ENCODE assay signal across 8 mouse cellular contexts in the genomic region with DNA sequence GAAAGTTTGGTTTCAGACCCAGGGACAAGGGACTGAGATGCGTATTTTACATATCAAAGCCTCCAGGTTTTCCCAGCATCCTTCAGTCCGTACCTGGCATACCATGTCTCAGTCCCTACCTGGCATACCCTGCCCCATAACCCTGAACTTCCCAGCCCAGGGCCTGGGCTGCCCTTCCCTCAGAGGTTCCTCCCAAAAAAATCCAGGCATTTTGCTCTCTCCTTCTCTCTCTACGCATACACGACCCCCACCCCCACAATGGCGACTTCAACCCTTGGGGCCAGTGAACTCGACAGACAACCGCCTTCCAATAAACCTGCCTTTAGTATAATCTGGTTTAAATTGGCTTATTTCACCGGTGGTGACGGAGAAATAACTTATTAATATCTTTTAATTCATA. TPM values are rescaled to one million over a fixed set of nuclear protein-coding genes. Genes with fewer than 3 reads are reported as not detected.
DNase-seq lines count a peak whose midpoint lies in the region; ATAC-seq lines count a peak whose summit lies in the region.

No protein-coding gene starts in this region.

- peak overlapping the region; percentile 68; the same call in 1 of the 2 replicates for H3K9ac ChIP-seq in kidney, embryonic 16.5 days (replicated peaks; ENCODE audit: low read length)
- peak overlapping the region; percentile 82 for H3K9ac ChIP-seq in embryonic facial prominence, embryonic 13.5 days
- H3K9ac ChIP-seq in hindbrain, embryonic 15.5 days, result peak overlapping the region; percentile 72
- peak overlapping the region; percentile 80 for H3K9ac ChIP-seq in midbrain, embryonic 15.5 days

- 0 out of 2 replicates have a peak, but pooled peaks have one; percentile 28 for ATAC-seq in kidney, embryonic 16.5 days (ENCODE audit: low FRiP score, low TSS enrichment)
- ATAC-seq in embryonic facial prominence, embryonic 13.5 days (ENCODE audit: insufficient number of reproducible peaks, insufficient read depth, low FRiP score, low TSS enrichment, low read depth), result 0 out of 2 replicates have a peak, but pooled peaks have one; percentile 29
- ATAC-seq in hindbrain, embryonic 15.5 days (ENCODE audit: low FRiP score, low read depth), result peak; percentile 59
- peak; percentile 63 for ATAC-seq in midbrain, embryonic 15.5 days (replicated peaks)

- 48% methylated on average over 9 of the region's 9 CpGs for WGBS in kidney, embryonic 16.5 days
- WGBS in embryonic facial prominence, embryonic 13.5 days, result 35% methylated on average over 9 of the region's 9 CpGs
- WGBS in hindbrain, embryonic 15.5 days, result 38% methylated on average over 9 of the region's 9 CpGs
- 38% methylated on average over 9 of the region's 9 CpGs for WGBS in midbrain, embryonic 15.5 days

- H3K27me3 ChIP-seq in kidney, embryonic 16.5 days (ENCODE audit: insufficient read depth, low read length), result no peaks in the 10 kb centered on the region
- H3K27me3 ChIP-seq in embryonic facial prominence, embryonic 13.5 days, result no peaks in the 10 kb centered on the region
- no peaks in the 10 kb centered on the region for H3K27me3 ChIP-seq in hindbrain, embryonic 15.5 days
- no peaks in the 10 kb centered on the region for H3K27me3 ChIP-seq in midbrain, embryonic 15.5 days (replicated peaks)

- H3K36me3 ChIP-seq in kidney, embryonic 16.5 days (ENCODE audit: insufficient read depth, low read length), result peaks cover 12% of the 10 kb centered on the region
- H3K36me3 ChIP-seq in embryonic facial prominence, embryonic 13.5 days, result peaks cover 12% of the 10 kb centered on the region
- peaks cover 8% of the 10 kb centered on the region for H3K36me3 ChIP-seq in hindbrain, embryonic 15.5 days
- peaks cover 10% of the 10 kb centered on the region for H3K36me3 ChIP-seq in midbrain, embryonic 15.5 days (replicated peaks)

- peak overlapping the region; percentile 87 for H3K4me3 ChIP-seq in kidney, embryonic 16.5 days (ENCODE audit: low read length)
- H3K4me3 ChIP-seq in embryonic facial prominence, embryonic 13.5 days, result peak overlapping the region; percentile 66
- peak overlapping the region; percentile 76 for H3K4me3 ChIP-seq in hindbrain, embryonic 15.5 days
- H3K4me3 ChIP-seq in midbrain, embryonic 15.5 days, result peak overlapping the region; percentile 56

- H3K9me3 ChIP-seq in kidney, embryonic 16.5 days (ENCODE audit: low read length), result no peaks in the 10 kb centered on the region
- H3K9me3 ChIP-seq in embryonic facial prominence, embryonic 13.5 days, result no peaks in the 10 kb centered on the region
- H3K9me3 ChIP-seq in hindbrain, embryonic 15.5 days, result no peaks in the 10 kb centered on the region
- no peaks in the 10 kb centered on the region for H3K9me3 ChIP-seq in midbrain, embryonic 15.5 days

- peak overlapping the region; percentile 80 for H3K4me2 ChIP-seq in kidney, embryonic 16.5 days (replicated peaks; ENCODE audit: low read depth, low read length)
- H3K4me2 ChIP-seq in embryonic facial prominence, embryonic 13.5 days, result peak overlapping the region; percentile 71
- H3K4me2 ChIP-seq in hindbrain, embryonic 15.5 days, result peak overlapping the region; percentile 73
- peak overlapping the region; percentile 54 for H3K4me2 ChIP-seq in midbrain, embryonic 15.5 days

- DNase-seq in kidney, postnatal 25 days, result no peak
- no peak for DNase-seq in adrenal gland, postnatal 25 days
- no peak for DNase-seq in retina, postnatal 1 day
- no peak for DNase-seq in urinary bladder, adult 2 months (ENCODE audit: low spot score)

- no peak overlapping the region for H3K27ac ChIP-seq in kidney, embryonic 16.5 days (ENCODE audit: low read length)
- no peak overlapping the region for H3K27ac ChIP-seq in embryonic facial prominence, embryonic 13.5 days
- H3K27ac ChIP-seq in hindbrain, embryonic 15.5 days (replicated peaks), result peak overlapping the region; percentile 92
- peak overlapping the region; percentile 93 for H3K27ac ChIP-seq in midbrain, embryonic 15.5 days

- peaks cover 14% of the 10 kb centered on the region for H3K4me1 ChIP-seq in kidney, embryonic 16.5 days (ENCODE audit: insufficient read depth, low read length)
- peaks cover 14% of the 10 kb centered on the region for H3K4me1 ChIP-seq in embryonic facial prominence, embryonic 13.5 days
- peaks cover 22% of the 10 kb centered on the region for H3K4me1 ChIP-seq in hindbrain, embryonic 15.5 days (replicated peaks)
- H3K4me1 ChIP-seq in midbrain, embryonic 15.5 days, result peaks cover 19% of the 10 kb centered on the region

RNA-seq across cellular contexts. Expression of gene Ercc6, which starts 0.4 kb away (rescaled TPM):
- 17.7 and 20.3 TPM in 2 replicates for polyA plus RNA-seq in kidney, embryonic 16.5 days (2015; fragmentation: Nextera tagmentation; extraction: Ambion mirVana)
- polyA plus RNA-seq in embryonic facial prominence, embryonic 13.5 days (2015; fragmentation: Nextera tagmentation; extraction: Ambion mirVana), result 24.3 and 25.0 TPM in 2 replicates
- polyA plus RNA-seq in hindbrain, embryonic 15.5 days (2015; fragmentation: Nextera tagmentation; extraction: Ambion mirVana), result 22.9 and 27.5 TPM in 2 replicates
- polyA plus RNA-seq in midbrain, embryonic 15.5 days (2015; fragmentation: Nextera tagmentation; extraction: Ambion mirVana), result 29.8 and 33.3 TPM in 2 replicates
- total RNA-seq in adrenal gland, postnatal 25 days (2021), result 14.5 and 14.6 TPM in 2 replicates
- polyA plus RNA-seq in urinary bladder, adult 2 months (2012; rRNA removed), result 7.1 and 7.2 TPM in 2 replicates

RNA-seq across cellular contexts. Expression of gene Chat, which starts 47.1 kb away (rescaled TPM):
- 0.05 and 0.10 TPM in 2 replicates for polyA plus RNA-seq in kidney, embryonic 16.5 days (2015; fragmentation: Nextera tagmentation; extraction: Ambion mirVana)
- polyA plus RNA-seq in embryonic facial prominence, embryonic 13.5 days (2015; fragmentation: Nextera tagmentation; extraction: Ambion mirVana), result 0.46 TPM in 1 of 2 replicates, not detected in the other
- polyA plus RNA-seq in hindbrain, embryonic 15.5 days (2015; fragmentation: Nextera tagmentation; extraction: Ambion mirVana), result 3.0 TPM in 2 replicates
- polyA plus RNA-seq in midbrain, embryonic 15.5 days (2015; fragmentation: Nextera tagmentation; extraction: Ambion mirVana), result 0.22 and 0.68 TPM in 2 replicates
- total RNA-seq in adrenal gland, postnatal 25 days (2021), result not detected in 2 replicates
- polyA plus RNA-seq in urinary bladder, adult 2 months (2012; rRNA removed), result 0.07 and 0.08 TPM in 2 replicates

RNA-seq across cellular contexts. Expression of gene Slc18a3, which starts 48.3 kb away (rescaled TPM):
- 0.17 and 0.29 TPM in 2 replicates for polyA plus RNA-seq in kidney, embryonic 16.5 days (2015; fragmentation: Nextera tagmentation; extraction: Ambion mirVana)
- 0.24 and 0.84 TPM in 2 replicates for polyA plus RNA-seq in embryonic facial prominence, embryonic 13.5 days (2015; fragmentation: Nextera tagmentation; extraction: Ambion mirVana)
- polyA plus RNA-seq in hindbrain, embryonic 15.5 days (2015; fragmentation: Nextera tagmentation; extraction: Ambion mirVana), result 18.5 and 19.4 TPM in 2 replicates
- 2.5 and 2.8 TPM in 2 replicates for polyA plus RNA-seq in midbrain, embryonic 15.5 days (2015; fragmentation: Nextera tagmentation; extraction: Ambion mirVana)
- total RNA-seq in adrenal gland, postnatal 25 days (2021), result not detected in 2 replicates
- polyA plus RNA-seq in urinary bladder, adult 2 months (2012; rRNA removed), result 0.14 and 0.29 TPM in 2 replicates

Comparison
In these comparisons a context has a peak if more than half of its experiments do, and no peak if none do; other contexts are left out.
1. H3K27ac ChIP-seq: peak in hindbrain, embryonic 15.5 days (single experiment) and midbrain, embryonic 15.5 days (single experiment); none in kidney, embryonic 16.5 days (single experiment) and embryonic facial prominence, embryonic 13.5 days (single experiment).
2. Peak in every context shown above with its lines, with median percentiles within 50 percentile points of each other: ATAC-seq, H3K4me2 ChIP-seq, H3K4me3 ChIP-seq and H3K9ac ChIP-seq.